Mouse (Mus musculus) hindbrain, embryonic 14.5 days (tissue): ENCODE results near the gene Phgdh. TPM values are rescaled to one million over a fixed set of nuclear protein-coding genes. Genes with fewer than 3 reads are reported as not detected.

Source experiments
- ATAC-seq: fragments of 200-750 bp; cut with Nextera tagmentation; 2 replicates; pipeline ENCODE4 v1.8.0; 2017; ENCODE audit warnings: moderate number of reproducible peaks, mild to moderate bottlenecking, moderate TSS enrichment, moderate library complexity; ENCODE audit not compliant: low FRiP score
- DNase-seq: peaks from one replicate; pipeline ENCODE4 v3.0.0-alpha.2; 2015; ENCODE audit warnings: low spot score
- H3K27ac ChIP-seq: fragments of 300-500 bp; sonication (generic); 2 replicates; pipeline ENCODE4 v1.5.1; 2014; ENCODE audit warnings: mild to moderate bottlenecking, moderate library complexity
- H3K27me3 ChIP-seq: fragments of 300-500 bp; sonication (generic); 2 replicates; pipeline ENCODE4 v1.6.1; 2014; ENCODE audit warnings: mild to moderate bottlenecking, low read length, mixed read lengths; ENCODE audit not compliant: control insufficient read depth, insufficient read depth
- H3K36me3 ChIP-seq: fragments of 300-500 bp; sonication (generic); replicated peaks from 2 replicates; pipeline ENCODE4 v1.6.1; 2014; ENCODE audit not compliant: control insufficient read depth, insufficient read depth
- H3K4me1 ChIP-seq: fragments of 300-500 bp; sonication (generic); replicated peaks from 2 replicates; pipeline ENCODE4 v1.6.1; 2014; ENCODE audit warnings: antibody characterized with exemption, low read length, mixed read lengths; ENCODE audit not compliant: control insufficient read depth, insufficient read depth
- H3K4me2 ChIP-seq: fragments of 300-500 bp; sonication (generic); replicated peaks from 2 replicates; pipeline ENCODE4 v1.6.1; 2014; ENCODE audit warnings: mild to moderate bottlenecking, moderate library complexity
- H3K4me3 ChIP-seq: fragments of 300-500 bp; sonication (generic); replicated peaks from 2 replicates; pipeline ENCODE4 v1.5.1; 2014; ENCODE audit warnings: mild to moderate bottlenecking, low read length
- H3K9ac ChIP-seq: fragments of 300-500 bp; sonication (generic); 2 replicates; pipeline ENCODE4 v1.6.1; 2014
- H3K9me3 ChIP-seq: fragments of 300-500 bp; sonication (generic); 2 replicates; pipeline ENCODE4 v1.6.1; 2016; ENCODE audit warnings: low read length; ENCODE audit not compliant: control insufficient read depth
- WGBS: fragments of 180-500 bp; shearing (Covaris S2); extraction: QIAGEN DNeasy Blood & Tissue Kit; methylation state at CpG from one replicate; pipeline ENCODE4 v1.1.7; 2014; 5-methylcytosine and 5-hydroxymethylcytosine counted together
- polyA plus RNA-seq: library from polyadenylated mRNA; unstranded; fragments of >200 nt; fragmentation: Nextera tagmentation; extraction: Ambion mirVana; gene quantifications from 2 replicates; pipeline ENCODE4 v1.2.1, GENCODE M21; 2014

Gene Phgdh
- polyA plus RNA-seq, 1 experiment from 2014 or later = 160 TPM

GRCm38 (mm10) chr3:98283205-98283604 lies 56.6 kb downstream of the Phgdh start:
- no peak overlapping the region for H3K4me2 ChIP-seq
- H3K4me3 ChIP-seq = no peak overlapping the region
- H3K4me1 ChIP-seq = no peaks in the 10 kb centered on the region
- H3K9ac ChIP-seq = no peak overlapping the region
- no peaks in the 10 kb centered on the region for H3K36me3 ChIP-seq
- no peak for DNase-seq
- no peak for ATAC-seq
- no peaks in the 10 kb centered on the region for H3K27me3 ChIP-seq
- H3K9me3 ChIP-seq = 0 out of 2 replicates have a peak, but pooled peaks cover 2% of the 10 kb centered on the region
- H3K27ac ChIP-seq = no peak overlapping the region
- WGBS = 92% methylated on average over 5 of the region's 5 CpGs

GRCm38 (mm10) chr3:98282422-98282821 lies 57.4 kb downstream of the Phgdh start:
- Histone ChIP-seq H3K9ac (no peak overlapping the region), H3K4me2 (no peak overlapping the region), H3K27ac (no peak overlapping the region), H3K4me1 (no peaks in the 10 kb centered on the region), H3K4me3 (no peak overlapping the region), H3K27me3 (no peaks in the 10 kb centered on the region), H3K9me3 (0 out of 2 replicates have a peak, but pooled peaks cover 2% of the 10 kb centered on the region), H3K36me3 (no peaks in the 10 kb centered on the region)
- WGBS = 97% methylated on average over 8 of the region's 8 CpGs
- DNase-seq (no peak), ATAC-seq (no peak)

GRCm38 (mm10) chr3:98280933-98281678 lies 58.7 kb downstream of the Phgdh start:
- Histone ChIP-seq H3K4me1 (no peaks in the 10 kb centered on the region), H3K4me3 (peak overlapping the region; percentile 18), H3K9me3 (no peaks in the 10 kb centered on the region), H3K27me3 (no peaks in the 10 kb centered on the region), H3K27ac (no peak overlapping the region), H3K4me2 (peak overlapping the region; percentile 10), H3K9ac (no peak overlapping the region), H3K36me3 (no peaks in the 10 kb centered on the region)
- 43% methylated on average over 12 of the region's 12 CpGs for WGBS
- ATAC-seq = peak; percentile 74; the same call in 1 of the 2 replicates
- peak; percentile 80 for DNase-seq

GRCm38 (mm10) chr3:98280204-98280932 lies 59.4 kb downstream of the Phgdh start, which contains the start of gene Hmgcs2:
Gene Hmgcs2 (plus strand): TSS chr3:98280435.
- WGBS = 65% methylated on average over 14 of the region's 14 CpGs

GRCm38 (mm10) chr3:98279682-98280081 lies 60.1 kb downstream of the Phgdh start:
- no peaks in the 10 kb centered on the region for H3K4me1 ChIP-seq
- 87% methylated on average over 4 of the region's 4 CpGs for WGBS
- no peak overlapping the region for H3K4me2 ChIP-seq
- no peaks in the 10 kb centered on the region for H3K36me3 ChIP-seq
- DNase-seq = no peak
- no peaks in the 10 kb centered on the region for H3K27me3 ChIP-seq
- H3K9me3 ChIP-seq = no peaks in the 10 kb centered on the region
- H3K27ac ChIP-seq = no peak overlapping the region
- H3K4me3 ChIP-seq = no peak overlapping the region
- no peak overlapping the region for H3K9ac ChIP-seq
- no peak for ATAC-seq

More at GRCm38 (mm10) chr3:98280204-98280932, 59.4 kb downstream of the Phgdh start, which contains the start of gene Hmgcs2:
- DNase-seq (no peak), ATAC-seq (no peak; the same call in 1 of the 2 replicates)
- Histone ChIP-seq H3K4me1 (no peaks in the 10 kb centered on the region), H3K9ac (no peak within 1 kb of the TSS), H3K27me3 (no peaks in the 10 kb centered on the region), H3K9me3 (no peaks in the 10 kb centered on the region), H3K27ac (no peak within 1 kb of the TSS), H3K4me2 (peak within 1 kb of the TSS; percentile 10), H3K36me3 (no peaks in the 10 kb centered on the region), H3K4me3 (peak within 1 kb of the TSS; percentile 18)

GRCm38 (mm10) chr3:98273623-98274398 lies 66.0 kb downstream of the Phgdh start:
- Histone ChIP-seq H3K36me3 (no peaks in the 10 kb centered on the region), H3K9me3 (no peaks in the 10 kb centered on the region), H3K9ac (no peak overlapping the region), H3K4me2 (no peak overlapping the region), H3K4me3 (no peak overlapping the region), H3K27ac (no peak overlapping the region), H3K4me1 (no peaks in the 10 kb centered on the region), H3K27me3 (no peaks in the 10 kb centered on the region)
- WGBS = 57% methylated on average over 11 of the region's 11 CpGs
- ATAC-seq (peak; percentile 57; the same call in 1 of the 2 replicates), DNase-seq (no peak)

- peak; percentile 55; the same call in 1 of the 2 replicates for ATAC-seq
- DNase-seq = no peak
- WGBS = 10% methylated on average over 6 of the region's 6 CpGs
These were observed 72.5 kb downstream of the Phgdh start for GRCm38 (mm10) chr3:98267249-98267651.

More at GRCm38 (mm10) chr3:98267249-98267651, 72.5 kb downstream of the Phgdh start:
- Histone ChIP-seq H3K9me3 (no peaks in the 10 kb centered on the region), H3K4me2 (no peak overlapping the region), H3K4me1 (0 out of 2 replicates have a peak, but pooled peaks cover 5% of the 10 kb centered on the region), H3K36me3 (no peaks in the 10 kb centered on the region), H3K27ac (no peak overlapping the region; the same call in 1 of the 2 replicates), H3K9ac (no peak overlapping the region), H3K4me3 (no peak overlapping the region), H3K27me3 (no peaks in the 10 kb centered on the region)
